Mouse (Mus musculus): ENCODE measurements around the gene Rhbdd2. TPM values are rescaled to one million over a fixed set of nuclear protein-coding genes. Genes with fewer than 3 reads are reported as not detected.
A peak's percentile ranks its signal among the peaks of the same experiment; 100 is the strongest.

Gene Rhbdd2
- polyA plus RNA-seq, 1 experiment from 2014 or later, result 30.3 TPM

GRCm38 (mm10) chr5:135620526-135620925 is 11.9 kb upstream of the Rhbdd2 start:
- H3K36me3 ChIP-seq (ENCODE audit: control insufficient read depth, insufficient read depth), result no peaks in the 10 kb centered on the region
- no peak overlapping the region for H3K4me2 ChIP-seq (ENCODE audit: low read depth, low read length)
- no peaks in the 10 kb centered on the region for H3K9me3 ChIP-seq (replicated peaks; ENCODE audit: control insufficient read depth, low read length)
- no peak overlapping the region for H3K9ac ChIP-seq (ENCODE audit: low read length)
- no peaks in the 10 kb centered on the region for H3K4me1 ChIP-seq (ENCODE audit: control insufficient read depth, insufficient read depth, low read length)
- no peak overlapping the region for H3K27ac ChIP-seq (ENCODE audit: low read length)
- WGBS, result 80% methylated on average over 9 of the region's 9 CpGs
- ATAC-seq (replicated peaks; ENCODE audit: extremely low read depth, insufficient read depth, low FRiP score), result no peak
- H3K27me3 ChIP-seq (ENCODE audit: control insufficient read depth, insufficient read depth, low read length), result no peaks in the 10 kb centered on the region
- H3K4me3 ChIP-seq (ENCODE audit: low read length), result no peak overlapping the region

- ATAC-seq (replicated peaks; ENCODE audit: extremely low read depth, insufficient read depth, low FRiP score), result no peak
- H3K4me1 ChIP-seq (ENCODE audit: control insufficient read depth, insufficient read depth, low read length), result no peaks in the 10 kb centered on the region
- no peak overlapping the region for H3K4me2 ChIP-seq (ENCODE audit: low read depth, low read length)
- no peak overlapping the region for H3K4me3 ChIP-seq (ENCODE audit: low read length)
- H3K27ac ChIP-seq (ENCODE audit: low read length), result no peak overlapping the region
- no peaks in the 10 kb centered on the region for H3K36me3 ChIP-seq (ENCODE audit: control insufficient read depth, insufficient read depth)
- no peak overlapping the region for H3K9ac ChIP-seq (ENCODE audit: low read length)
- 68% methylated on average over 10 of the region's 10 CpGs for WGBS
- no peaks in the 10 kb centered on the region for H3K9me3 ChIP-seq (replicated peaks; ENCODE audit: control insufficient read depth, low read length)
- H3K27me3 ChIP-seq (ENCODE audit: control insufficient read depth, insufficient read depth, low read length), result no peaks in the 10 kb centered on the region
Observed at GRCm38 (mm10) chr5:135621725-135622124, 10.7 kb upstream of the Rhbdd2 start.

- H3K4me2 ChIP-seq (ENCODE audit: low read depth, low read length), result no peak overlapping the region
- H3K4me1 ChIP-seq (ENCODE audit: control insufficient read depth, insufficient read depth, low read length), result no peaks in the 10 kb centered on the region
- no peak for ATAC-seq (replicated peaks; ENCODE audit: extremely low read depth, insufficient read depth, low FRiP score)
- 81% methylated on average over 18 of the region's 18 CpGs for WGBS
- H3K27me3 ChIP-seq (ENCODE audit: control insufficient read depth, insufficient read depth, low read length), result no peaks in the 10 kb centered on the region
- H3K27ac ChIP-seq (ENCODE audit: low read length), result no peak overlapping the region
- H3K36me3 ChIP-seq (ENCODE audit: control insufficient read depth, insufficient read depth), result no peaks in the 10 kb centered on the region
- H3K9ac ChIP-seq (ENCODE audit: low read length), result no peak overlapping the region
- no peaks in the 10 kb centered on the region for H3K9me3 ChIP-seq (replicated peaks; ENCODE audit: control insufficient read depth, low read length)
- no peak overlapping the region for H3K4me3 ChIP-seq (ENCODE audit: low read length)
Observed at GRCm38 (mm10) chr5:135623006-135623563, 9.3 kb upstream of the Rhbdd2 start.

- Histone ChIP-seq H3K4me1 (ENCODE audit: control insufficient read depth, insufficient read depth, low read length) (peaks cover 8% of the 10 kb centered on the region), H3K27me3 (ENCODE audit: control insufficient read depth, insufficient read depth, low read length) (no peaks in the 10 kb centered on the region), H3K9ac (ENCODE audit: low read length) (no peak overlapping the region), H3K9me3 (replicated peaks; ENCODE audit: control insufficient read depth, low read length) (no peaks in the 10 kb centered on the region), H3K36me3 (ENCODE audit: control insufficient read depth, insufficient read depth) (no peaks in the 10 kb centered on the region), H3K4me3 (ENCODE audit: low read length) (no peak overlapping the region), H3K27ac (ENCODE audit: low read length) (no peak overlapping the region), H3K4me2 (ENCODE audit: low read depth, low read length) (no peak overlapping the region)
- 40% methylated on average over 10 of the region's 10 CpGs for WGBS
- no peak for ATAC-seq (replicated peaks; ENCODE audit: extremely low read depth, insufficient read depth, low FRiP score)
Observed at GRCm38 (mm10) chr5:135628916-135629315, 3.5 kb upstream of the Rhbdd2 start.

- Histone ChIP-seq H3K27me3 (ENCODE audit: control insufficient read depth, insufficient read depth, low read length) (no peaks in the 10 kb centered on the region), H3K9me3 (replicated peaks; ENCODE audit: control insufficient read depth, low read length) (no peaks in the 10 kb centered on the region), H3K9ac (ENCODE audit: low read length) (no peak overlapping the region), H3K4me2 (ENCODE audit: low read depth, low read length) (no peak overlapping the region), H3K4me3 (ENCODE audit: low read length) (no peak overlapping the region), H3K4me1 (ENCODE audit: control insufficient read depth, insufficient read depth, low read length) (peaks cover 8% of the 10 kb centered on the region), H3K36me3 (ENCODE audit: control insufficient read depth, insufficient read depth) (no peaks in the 10 kb centered on the region), H3K27ac (ENCODE audit: low read length) (no peak overlapping the region)
- 84% methylated on average over 3 of the region's 3 CpGs for WGBS
- ATAC-seq (replicated peaks; ENCODE audit: extremely low read depth, insufficient read depth, low FRiP score), result no peak
Observed at GRCm38 (mm10) chr5:135629401-135629800, 3.0 kb upstream of the Rhbdd2 start.

- H3K9ac ChIP-seq (ENCODE audit: low read length), result no peak overlapping the region
- no peaks in the 10 kb centered on the region for H3K9me3 ChIP-seq (replicated peaks; ENCODE audit: control insufficient read depth, low read length)
- WGBS, result 22% methylated on average over 3 of the region's 3 CpGs
- H3K4me3 ChIP-seq (ENCODE audit: low read length), result no peak overlapping the region
- peaks cover 6% of the 10 kb centered on the region for H3K36me3 ChIP-seq (ENCODE audit: control insufficient read depth, insufficient read depth)
- peaks cover 8% of the 10 kb centered on the region for H3K4me1 ChIP-seq (ENCODE audit: control insufficient read depth, insufficient read depth, low read length)
- H3K27ac ChIP-seq (ENCODE audit: low read length), result no peak overlapping the region
- ATAC-seq (replicated peaks; ENCODE audit: extremely low read depth, insufficient read depth, low FRiP score), result no peak
- H3K4me2 ChIP-seq (ENCODE audit: low read depth, low read length), result no peak overlapping the region
- H3K27me3 ChIP-seq (ENCODE audit: control insufficient read depth, insufficient read depth, low read length), result no peaks in the 10 kb centered on the region
Observed at GRCm38 (mm10) chr5:135630598-135630997, 1.8 kb upstream of the Rhbdd2 start.

- 0% methylated on average over 21 of the region's 21 CpGs for WGBS
- H3K36me3 ChIP-seq (ENCODE audit: control insufficient read depth, insufficient read depth), result peaks cover 17% of the 10 kb centered on the region
- peak overlapping the region; percentile 71 for H3K4me2 ChIP-seq (ENCODE audit: low read depth, low read length)
- peak overlapping the region; percentile 86 for H3K9ac ChIP-seq (ENCODE audit: low read length)
- H3K4me1 ChIP-seq (ENCODE audit: control insufficient read depth, insufficient read depth, low read length), result peaks cover 8% of the 10 kb centered on the region
- ATAC-seq (replicated peaks; ENCODE audit: extremely low read depth, insufficient read depth, low FRiP score), result no peak; the same call in 1 of the 2 replicates
- peak overlapping the region; percentile 78 for H3K4me3 ChIP-seq (ENCODE audit: low read length)
- no peaks in the 10 kb centered on the region for H3K27me3 ChIP-seq (ENCODE audit: control insufficient read depth, insufficient read depth, low read length)
- no peaks in the 10 kb centered on the region for H3K9me3 ChIP-seq (replicated peaks; ENCODE audit: control insufficient read depth, low read length)
- H3K27ac ChIP-seq (ENCODE audit: low read length), result peak overlapping the region; percentile 85
Observed at GRCm38 (mm10) chr5:135632797-135633144, 353 bp downstream of the Rhbdd2 start.

- 54% methylated on average over 6 of the region's 7 CpGs for WGBS
- Histone ChIP-seq H3K4me3 (ENCODE audit: low read length) (no peak overlapping the region), H3K4me2 (ENCODE audit: low read depth, low read length) (no peak overlapping the region), H3K9me3 (replicated peaks; ENCODE audit: control insufficient read depth, low read length) (no peaks in the 10 kb centered on the region), H3K27me3 (ENCODE audit: control insufficient read depth, insufficient read depth, low read length) (no peaks in the 10 kb centered on the region), H3K4me1 (ENCODE audit: control insufficient read depth, insufficient read depth, low read length) (0 out of 2 replicates have a peak, but pooled peaks cover 2% of the 10 kb centered on the region), H3K27ac (ENCODE audit: low read length) (0 out of 2 replicates have a peak overlapping the region, but pooled peaks have one; percentile 39), H3K36me3 (ENCODE audit: control insufficient read depth, insufficient read depth) (peaks cover 29% of the 10 kb centered on the region), H3K9ac (ENCODE audit: low read length) (no peak overlapping the region)
- ATAC-seq (replicated peaks; ENCODE audit: extremely low read depth, insufficient read depth, low FRiP score), result no peak
Observed at GRCm38 (mm10) chr5:135639760-135640458, 7.5 kb downstream of the Rhbdd2 start.

GRCm38 (mm10) chr5:135640459-135640789 is 8.0 kb downstream of the Rhbdd2 start:
- Histone ChIP-seq H3K27ac (ENCODE audit: low read length) (no peak overlapping the region), H3K36me3 (ENCODE audit: control insufficient read depth, insufficient read depth) (peaks cover 24% of the 10 kb centered on the region)

More at GRCm38 (mm10) chr5:135640459-135640789, 8.0 kb downstream of the Rhbdd2 start:
- Histone ChIP-seq H3K27me3 (ENCODE audit: control insufficient read depth, insufficient read depth, low read length) (no peaks in the 10 kb centered on the region), H3K4me1 (ENCODE audit: control insufficient read depth, insufficient read depth, low read length) (0 out of 2 replicates have a peak, but pooled peaks cover 2% of the 10 kb centered on the region), H3K9ac (ENCODE audit: low read length) (no peak overlapping the region), H3K4me3 (ENCODE audit: low read length) (no peak overlapping the region), H3K9me3 (replicated peaks; ENCODE audit: control insufficient read depth, low read length) (no peaks in the 10 kb centered on the region), H3K4me2 (ENCODE audit: low read depth, low read length) (no peak overlapping the region)
- ATAC-seq (replicated peaks; ENCODE audit: extremely low read depth, insufficient read depth, low FRiP score), result no peak
- WGBS, result 76% methylated on average over 6 of the region's 6 CpGs
